Mouse (Mus musculus): ENCODE results near the gene C7. TPM values are rescaled to one million over a fixed set of nuclear protein-coding genes. Genes with fewer than 3 reads are reported as not detected.
A peak's percentile ranks its signal among the peaks of the same experiment; 100 is the strongest.

The C7 gene
- 0.05 TPM in 1 of 2 replicates, not detected in the other for polyA plus RNA-seq (2016; fragmentation: Nextera tagmentation; extraction: Ambion mirVana)

- no peak within 1 kb of the TSS for H3K27ac ChIP-seq
- no peak within 1 kb of the TSS for H3K4me3 ChIP-seq
- no peak for DNase-seq (ENCODE audit: low spot score)
- H3K9me3 ChIP-seq (replicated peaks) = no peaks in the 10 kb centered on the region
- no peaks in the 10 kb centered on the region for H3K36me3 ChIP-seq
- H3K4me1 ChIP-seq = no peaks in the 10 kb centered on the region
- H3K27me3 ChIP-seq (ENCODE audit: low read depth, poor library complexity, severe bottlenecking) = no peaks in the 10 kb centered on the region
Observed at GRCm38 (mm10) chr15:5063635-5064034, at the start of gene C7. C7 (minus strand) TSS chr15:5063740.

- Histone ChIP-seq H3K27me3 (ENCODE audit: low read depth, poor library complexity, severe bottlenecking) (no peaks in the 10 kb centered on the region), H3K4me3 (no peak overlapping the region), H3K36me3 (peaks cover 6% of the 10 kb centered on the region), H3K27ac (no peak overlapping the region), H3K4me1 (peaks cover 8% of the 10 kb centered on the region), H3K9me3 (replicated peaks) (no peaks in the 10 kb centered on the region)
- WGBS = 84% methylated on average over 3 of the region's 3 CpGs
- DNase-seq (ENCODE audit: low spot score) = no peak
Observed at GRCm38 (mm10) chr15:5112651-5113050, 49.1 kb upstream of the C7 start.

GRCm38 (mm10) chr15:5108655-5109040, 45.1 kb upstream of the C7 start:
- 83% methylated on average over 3 of the region's 3 CpGs for WGBS
- H3K4me3 ChIP-seq = no peak overlapping the region

GRCm38 (mm10) chr15:5107686-5108654, 44.4 kb upstream of the C7 start, which contains the start of gene Card6:
Card6 (minus strand) TSS chr15:5108539.
- 71% methylated on average over 21 of the region's 21 CpGs for WGBS
- H3K4me3 ChIP-seq = peak within 1 kb of the TSS; percentile 7; the same call in 1 of the 2 replicates
- no peaks in the 10 kb centered on the region for H3K4me1 ChIP-seq
- no peaks in the 10 kb centered on the region for H3K27me3 ChIP-seq (ENCODE audit: low read depth, poor library complexity, severe bottlenecking)
- no peaks in the 10 kb centered on the region for H3K9me3 ChIP-seq (replicated peaks)
- H3K27ac ChIP-seq = no peak within 1 kb of the TSS
- H3K36me3 ChIP-seq = no peaks in the 10 kb centered on the region
- no peak for DNase-seq (ENCODE audit: low spot score)

More at GRCm38 (mm10) chr15:5108655-5109040, 45.1 kb upstream of the C7 start:
- Histone ChIP-seq H3K4me1 (no peaks in the 10 kb centered on the region), H3K36me3 (no peaks in the 10 kb centered on the region), H3K27me3 (ENCODE audit: low read depth, poor library complexity, severe bottlenecking) (no peaks in the 10 kb centered on the region), H3K27ac (no peak overlapping the region), H3K9me3 (replicated peaks) (no peaks in the 10 kb centered on the region)
- DNase-seq (ENCODE audit: low spot score) = no peak

- Histone ChIP-seq H3K27ac (no peak overlapping the region), H3K4me1 (no peaks in the 10 kb centered on the region), H3K27me3 (ENCODE audit: low read depth, poor library complexity, severe bottlenecking) (no peaks in the 10 kb centered on the region), H3K9me3 (replicated peaks) (no peaks in the 10 kb centered on the region), H3K36me3 (no peaks in the 10 kb centered on the region), H3K4me3 (no peak overlapping the region)
- no peak for DNase-seq (ENCODE audit: low spot score)
- 54% methylated on average over 2 of the region's 2 CpGs for WGBS
Observed at GRCm38 (mm10) chr15:5106293-5106692, 42.8 kb upstream of the C7 start.

GRCm38 (mm10) chr15:5105891-5106290, 42.4 kb upstream of the C7 start:
- Histone ChIP-seq H3K36me3 (no peaks in the 10 kb centered on the region), H3K4me3 (no peak overlapping the region), H3K27me3 (ENCODE audit: low read depth, poor library complexity, severe bottlenecking) (no peaks in the 10 kb centered on the region), H3K9me3 (replicated peaks) (no peaks in the 10 kb centered on the region), H3K27ac (no peak overlapping the region), H3K4me1 (no peaks in the 10 kb centered on the region)
- no peak for DNase-seq (ENCODE audit: low spot score)
- 84% methylated on average over 6 of the region's 6 CpGs for WGBS

GRCm38 (mm10) chr15:5102312-5102711, 38.8 kb upstream of the C7 start:
- no peaks in the 10 kb centered on the region for H3K36me3 ChIP-seq
- no peak overlapping the region for H3K27ac ChIP-seq
- no peaks in the 10 kb centered on the region for H3K9me3 ChIP-seq (replicated peaks)
- no peak overlapping the region for H3K4me3 ChIP-seq
- DNase-seq (ENCODE audit: low spot score) = no peak
- no peaks in the 10 kb centered on the region for H3K27me3 ChIP-seq (ENCODE audit: low read depth, poor library complexity, severe bottlenecking)
- 90% methylated on average over 4 of the region's 4 CpGs for WGBS
- H3K4me1 ChIP-seq = no peaks in the 10 kb centered on the region

GRCm38 (mm10) chr15:5097376-5097775, 33.8 kb upstream of the C7 start:
- H3K27ac ChIP-seq = no peak overlapping the region
- H3K27me3 ChIP-seq (ENCODE audit: low read depth, poor library complexity, severe bottlenecking) = no peaks in the 10 kb centered on the region
- DNase-seq (ENCODE audit: low spot score) = no peak
- no peak overlapping the region for H3K4me3 ChIP-seq
- H3K9me3 ChIP-seq (replicated peaks) = no peaks in the 10 kb centered on the region
- no peaks in the 10 kb centered on the region for H3K36me3 ChIP-seq
- 88% methylated on average over 1 of the region's 1 CpGs for WGBS
- H3K4me1 ChIP-seq = no peaks in the 10 kb centered on the region

- H3K27me3 ChIP-seq (ENCODE audit: low read depth, poor library complexity, severe bottlenecking) = no peaks in the 10 kb centered on the region
- no peaks in the 10 kb centered on the region for H3K36me3 ChIP-seq
- 81% methylated on average over 11 of the region's 11 CpGs for WGBS
- H3K4me1 ChIP-seq = no peaks in the 10 kb centered on the region
- no peak overlapping the region for H3K27ac ChIP-seq
- no peaks in the 10 kb centered on the region for H3K9me3 ChIP-seq (replicated peaks)
- no peak for DNase-seq (ENCODE audit: low spot score)
- no peak overlapping the region for H3K4me3 ChIP-seq
Observed at GRCm38 (mm10) chr15:5095534-5096301, 32.2 kb upstream of the C7 start.

GRCm38 (mm10) chr15:5090131-5090530, 26.6 kb upstream of the C7 start:
- 96% methylated on average over 10 of the region's 10 CpGs for WGBS

GRCm38 (mm10) chr15:5088850-5089608, 25.5 kb upstream of the C7 start:
- Histone ChIP-seq H3K27ac (no peak overlapping the region), H3K36me3 (no peaks in the 10 kb centered on the region), H3K4me1 (peaks cover 9% of the 10 kb centered on the region; the same call in 1 of the 2 replicates), H3K4me3 (no peak overlapping the region), H3K27me3 (ENCODE audit: low read depth, poor library complexity, severe bottlenecking) (no peaks in the 10 kb centered on the region), H3K9me3 (replicated peaks) (no peaks in the 10 kb centered on the region)
- no peak for DNase-seq (ENCODE audit: low spot score)
- WGBS = 67% methylated on average over 7 of the region's 7 CpGs

More at GRCm38 (mm10) chr15:5090131-5090530, 26.6 kb upstream of the C7 start:
- Histone ChIP-seq H3K27me3 (ENCODE audit: low read depth, poor library complexity, severe bottlenecking) (no peaks in the 10 kb centered on the region), H3K4me1 (peaks cover 9% of the 10 kb centered on the region; the same call in 1 of the 2 replicates), H3K4me3 (no peak overlapping the region), H3K9me3 (replicated peaks) (no peaks in the 10 kb centered on the region), H3K27ac (no peak overlapping the region), H3K36me3 (no peaks in the 10 kb centered on the region)
- DNase-seq (ENCODE audit: low spot score) = no peak

- H3K36me3 ChIP-seq = no peaks in the 10 kb centered on the region
- H3K4me3 ChIP-seq = no peak overlapping the region
- H3K27ac ChIP-seq = no peak overlapping the region
- H3K9me3 ChIP-seq (replicated peaks) = no peaks in the 10 kb centered on the region
- H3K27me3 ChIP-seq (ENCODE audit: low read depth, poor library complexity, severe bottlenecking) = no peaks in the 10 kb centered on the region
- DNase-seq (ENCODE audit: low spot score) = no peak
- peaks cover 9% of the 10 kb centered on the region; the same call in 1 of the 2 replicates for H3K4me1 ChIP-seq
- 24% methylated on average over 2 of the region's 2 CpGs for WGBS
Observed at GRCm38 (mm10) chr15:5086162-5086561, 22.6 kb upstream of the C7 start.
